Mouse (Mus musculus): ENCODE data around the gene Hecw2.
A peak's percentile ranks its signal among the peaks of the same experiment; 100 is the strongest.

Hecw2 gene

GRCm38 (mm10) chr1:53829089-53829488, 365.9 kb downstream of the Hecw2 start:
- no peak for DNase-seq (ENCODE audit: low spot score)

GRCm38 (mm10) chr1:53824446-53825337, 370.3 kb downstream of the Hecw2 start:
- DNase-seq (ENCODE audit: low spot score): no peak

GRCm38 (mm10) chr1:53823687-53824445, 371.1 kb downstream of the Hecw2 start:
- DNase-seq (ENCODE audit: low spot score): no peak

GRCm38 (mm10) chr1:53821983-53822382, 373.0 kb downstream of the Hecw2 start:
- DNase-seq (ENCODE audit: low spot score): no peak

- no peak for DNase-seq (ENCODE audit: low spot score)
Observed at GRCm38 (mm10) chr1:53820041-53820632, 374.8 kb downstream of the Hecw2 start.

- DNase-seq (ENCODE audit: low spot score): no peak
Observed at GRCm38 (mm10) chr1:53818072-53818862, 376.7 kb downstream of the Hecw2 start.

- no peak for DNase-seq (ENCODE audit: low spot score)
Observed at GRCm38 (mm10) chr1:53816353-53816752, 378.6 kb downstream of the Hecw2 start.

- no peak for DNase-seq (ENCODE audit: low spot score)
Observed at GRCm38 (mm10) chr1:53814077-53814705, 380.8 kb downstream of the Hecw2 start.

- no peak for DNase-seq (ENCODE audit: low spot score)
Observed at GRCm38 (mm10) chr1:53811919-53812318, 383.0 kb downstream of the Hecw2 start.

GRCm38 (mm10) chr1:53808229-53808628, 386.7 kb downstream of the Hecw2 start:
- DNase-seq (ENCODE audit: low spot score): no peak

GRCm38 (mm10) chr1:53797811-53798210, 397.2 kb downstream of the Hecw2 start:
- no peak for DNase-seq (ENCODE audit: low spot score)

- no peak for DNase-seq (ENCODE audit: low spot score)
Observed at GRCm38 (mm10) chr1:53797074-53797473, 397.9 kb downstream of the Hecw2 start.

GRCm38 (mm10) chr1:53796271-53796670, 398.7 kb downstream of the Hecw2 start:
- DNase-seq (ENCODE audit: low spot score): no peak

GRCm38 (mm10) chr1:53795591-53795990, 399.4 kb downstream of the Hecw2 start:
- DNase-seq (ENCODE audit: low spot score): no peak

- no peak for DNase-seq (ENCODE audit: low spot score)
Observed at GRCm38 (mm10) chr1:53795081-53795480, 399.9 kb downstream of the Hecw2 start.

- no peak for DNase-seq (ENCODE audit: low spot score)
Observed at GRCm38 (mm10) chr1:53794279-53794678, 400.7 kb downstream of the Hecw2 start.

- DNase-seq (ENCODE audit: low spot score): no peak
Observed at GRCm38 (mm10) chr1:53791343-53791742, 403.6 kb downstream of the Hecw2 start.

- peak; percentile 91 for DNase-seq (ENCODE audit: low spot score)
Observed at GRCm38 (mm10) chr1:53784721-53785418, 410.1 kb downstream of the Hecw2 start, which contains the start of gene Stk17b. TSS of gene Stk17b (minus strand) at chr1:53785224.

GRCm38 (mm10) chr1:53784291-53784720, 410.7 kb downstream of the Hecw2 start:
- peak; percentile 69 for DNase-seq (ENCODE audit: low spot score)

- no peak for DNase-seq (ENCODE audit: low spot score)
Observed at GRCm38 (mm10) chr1:53782956-53783355, 412.0 kb downstream of the Hecw2 start.

- DNase-seq (ENCODE audit: low spot score): no peak
Observed at GRCm38 (mm10) chr1:53782079-53782478, 412.9 kb downstream of the Hecw2 start.

Data from c-Kit-positive CD71-positive TER-119-positive erythroid progenitor cells, embryonic 14.5 days (primary cell).